Mouse (Mus musculus) embryonic facial prominence, embryonic 12.5 days (tissue): ENCODE measurements around the gene Efcab11. TPM values are rescaled to one million over a fixed set of nuclear protein-coding genes. Genes with fewer than 3 reads are reported as not detected.
A peak's percentile ranks its signal among the peaks of the same experiment; 100 is the strongest.

ENCODE experiments used
- ATAC-seq: fragments of 200-750 bp; cut with Nextera tagmentation; 2 replicates; pipeline ENCODE4 v1.8.0; 2017; ENCODE audit not compliant: insufficient number of reproducible peaks, insufficient read depth, low FRiP score, low TSS enrichment
- H3K27ac ChIP-seq: fragments of 300-500 bp; sonication (generic); 2 replicates; pipeline ENCODE4 v1.5.1; 2016; ENCODE audit warnings: mild to moderate bottlenecking
- H3K27me3 ChIP-seq: fragments of 300-500 bp; sonication (generic); 2 replicates; pipeline ENCODE4 v1.6.1; 2016; ENCODE audit warnings: mild to moderate bottlenecking, moderate library complexity
- H3K36me3 ChIP-seq: fragments of 300-500 bp; sonication (generic); 2 replicates; pipeline ENCODE4 v1.6.1; 2016; ENCODE audit warnings: mild to moderate bottlenecking
- H3K4me1 ChIP-seq: fragments of 300-500 bp; sonication (generic); 2 replicates; pipeline ENCODE4 v1.6.1; 2016
- H3K4me2 ChIP-seq: fragments of 300-500 bp; sonication (generic); replicated peaks from 2 replicates; pipeline ENCODE4 v1.6.1; 2016; ENCODE audit warnings: mild to moderate bottlenecking, moderate library complexity
- H3K4me3 ChIP-seq: fragments of 300-500 bp; sonication (generic); 2 replicates; pipeline ENCODE4 v1.5.1; 2016; ENCODE audit warnings: mild to moderate bottlenecking
- H3K9ac ChIP-seq: fragments of 300-500 bp; sonication (generic); 2 replicates; pipeline ENCODE4 v1.6.1; 2016; ENCODE audit warnings: mild to moderate bottlenecking, moderate library complexity
- H3K9me3 ChIP-seq: fragments of 300-500 bp; sonication (generic); 2 replicates; pipeline ENCODE4 v1.6.1; 2016; ENCODE audit warnings: mild to moderate bottlenecking, moderate library complexity
- WGBS: fragments of 180-500 bp; shearing (Covaris S2); methylation state at CpG from one replicate; pipeline ENCODE4 v1.1.7; 2016; 5-methylcytosine and 5-hydroxymethylcytosine counted together
- polyA plus RNA-seq: library from polyadenylated mRNA; unstranded; fragments of >200 nt; fragmentation: Nextera tagmentation; extraction: Ambion mirVana; gene quantifications from 2 replicates; pipeline ENCODE4 v1.2.1, GENCODE M21; 2016

Gene Efcab11
- polyA plus RNA-seq, 1 experiment from 2014 or later = 17.6 TPM

DNA sequence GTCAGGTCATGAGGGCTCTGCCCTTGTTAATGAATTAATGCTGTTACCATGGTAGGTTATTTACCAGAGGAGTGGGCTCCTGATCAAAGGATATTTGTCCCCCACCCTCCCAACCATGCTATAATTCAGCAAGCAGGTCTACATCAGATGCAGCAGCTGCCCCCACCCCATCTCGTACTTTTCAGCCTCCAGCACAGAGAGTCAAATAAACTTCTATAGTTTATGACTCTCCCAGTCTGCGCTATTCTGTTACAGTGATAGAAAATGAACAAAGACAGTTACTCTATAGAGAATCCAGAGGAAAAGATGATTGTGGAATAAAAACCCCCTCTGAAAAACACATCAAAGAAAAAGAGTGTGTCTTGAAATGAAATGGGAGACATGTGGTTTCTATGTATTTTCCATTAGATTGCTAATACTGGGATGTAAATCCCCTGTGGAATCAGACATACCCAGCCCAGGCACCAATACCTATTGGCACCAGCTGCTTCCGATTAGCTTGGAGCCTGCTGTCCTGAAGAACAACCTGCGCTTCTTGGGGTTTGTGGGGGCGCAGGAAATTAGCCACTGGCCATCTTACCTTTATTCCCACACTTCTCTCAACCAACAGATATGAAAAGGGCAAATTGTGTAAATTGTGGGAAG, 184.7 kb downstream of the Efcab11 start:
- Histone ChIP-seq H3K27me3 (no peaks in the 10 kb centered on the region), H3K9ac (no peak overlapping the region), H3K4me3 (no peak overlapping the region), H3K36me3 (no peaks in the 10 kb centered on the region), H3K4me1 (peaks cover 5% of the 10 kb centered on the region), H3K9me3 (no peaks in the 10 kb centered on the region), H3K27ac (0 out of 2 replicates have a peak overlapping the region, but pooled peaks have one; percentile 57), H3K4me2 (no peak overlapping the region; the same call in 1 of the 2 replicates)
- WGBS = 38% methylated on average over 5 of the region's 5 CpGs
- 0 out of 2 replicates have a peak, but pooled peaks have one; percentile 42 for ATAC-seq

- no peaks in the 10 kb centered on the region for H3K36me3 ChIP-seq
- H3K27me3 ChIP-seq = no peaks in the 10 kb centered on the region
- H3K4me1 ChIP-seq = no peaks in the 10 kb centered on the region
- H3K9ac ChIP-seq = no peak overlapping the region
- H3K4me2 ChIP-seq = no peak overlapping the region
- no peaks in the 10 kb centered on the region for H3K9me3 ChIP-seq
- 91% methylated on average over 3 of the region's 3 CpGs for WGBS
- H3K4me3 ChIP-seq = no peak overlapping the region
- H3K27ac ChIP-seq = no peak overlapping the region
- ATAC-seq = no peak
Measured at GRCm38 (mm10) chr12:99694066-99694465, 190.2 kb downstream of the Efcab11 start.

DNA sequence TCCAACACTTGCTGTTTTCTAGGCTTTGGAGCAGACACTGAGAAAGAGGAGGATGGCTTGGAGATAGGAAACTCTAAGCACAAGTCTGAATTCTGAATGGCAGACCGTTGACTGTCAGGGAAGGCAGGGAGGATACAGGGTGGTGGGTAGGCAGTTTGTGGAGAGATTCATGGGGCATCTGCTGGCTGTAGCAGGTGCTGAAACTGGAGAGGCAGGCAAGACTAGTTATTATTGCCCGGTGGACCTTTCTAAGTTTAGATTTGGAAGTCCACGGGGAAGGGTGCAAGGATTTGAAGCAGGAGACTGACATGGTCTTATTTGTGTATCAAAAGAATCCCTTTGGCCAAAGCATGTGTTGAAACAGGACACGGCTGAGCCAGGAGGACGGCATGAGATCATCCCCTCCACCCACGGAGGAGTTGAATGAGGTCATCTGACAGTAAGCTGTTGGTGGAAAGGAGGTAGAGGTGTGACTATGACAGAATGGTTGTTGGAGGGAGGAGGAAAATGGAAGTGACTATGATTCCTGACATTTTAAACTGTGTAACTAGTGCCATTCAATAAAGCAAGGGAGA, 197.7 kb downstream of the Efcab11 start:
- no peak overlapping the region for H3K27ac ChIP-seq
- H3K9me3 ChIP-seq = no peaks in the 10 kb centered on the region
- no peak overlapping the region for H3K4me2 ChIP-seq
- no peaks in the 10 kb centered on the region; the same call in 1 of the 2 replicates for H3K4me1 ChIP-seq
- 72% methylated on average over 6 of the region's 6 CpGs for WGBS
- H3K4me3 ChIP-seq = no peak overlapping the region
- no peak for ATAC-seq
- no peaks in the 10 kb centered on the region for H3K36me3 ChIP-seq
- H3K9ac ChIP-seq = no peak overlapping the region
- no peaks in the 10 kb centered on the region for H3K27me3 ChIP-seq

GRCm38 (mm10) chr12:99685451-99686100, 198.7 kb downstream of the Efcab11 start:
- Histone ChIP-seq H3K27me3 (no peaks in the 10 kb centered on the region), H3K36me3 (no peaks in the 10 kb centered on the region), H3K9ac (no peak overlapping the region), H3K27ac (no peak overlapping the region), H3K9me3 (no peaks in the 10 kb centered on the region), H3K4me1 (no peaks in the 10 kb centered on the region; the same call in 1 of the 2 replicates), H3K4me3 (no peak overlapping the region), H3K4me2 (no peak overlapping the region)
- no peak for ATAC-seq
- WGBS = 79% methylated on average over 11 of the region's 11 CpGs

DNA sequence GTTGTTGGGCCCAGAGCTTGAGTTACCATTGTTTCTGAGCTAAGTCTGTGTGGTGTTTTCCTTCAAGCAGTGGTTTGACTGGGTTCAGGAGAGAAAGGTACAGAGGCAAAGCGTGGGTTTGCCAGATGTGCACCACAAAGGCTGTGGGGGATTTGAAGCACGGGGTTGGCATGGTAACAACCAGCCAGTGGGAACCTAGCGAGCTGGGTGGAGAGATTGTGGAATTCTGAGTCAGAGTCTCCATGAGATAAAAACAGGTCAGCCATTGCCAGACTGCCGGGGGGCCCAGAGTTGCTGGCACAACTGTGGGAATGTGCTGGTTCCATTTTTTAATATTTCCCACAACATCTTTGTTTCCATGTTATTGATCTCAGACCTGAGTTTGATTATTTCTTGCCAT, 202.6 kb downstream of the Efcab11 start:
- ATAC-seq = no peak

GRCm38 (mm10) chr12:99671866-99672191, 212.4 kb downstream of the Efcab11 start:
- Histone ChIP-seq H3K9me3 (no peaks in the 10 kb centered on the region), H3K4me1 (peaks cover 12% of the 10 kb centered on the region; the same call in 1 of the 2 replicates), H3K9ac (no peak overlapping the region), H3K27ac (no peak overlapping the region), H3K4me2 (no peak overlapping the region), H3K36me3 (no peaks in the 10 kb centered on the region), H3K27me3 (no peaks in the 10 kb centered on the region), H3K4me3 (no peak overlapping the region)
- whole genome bisulfite sequencing = 81% methylated on average over 4 of the region's 4 CpGs
- ATAC-seq = no peak

More for the DNA sequence above, 202.6 kb downstream of the Efcab11 start:
- H3K27me3 ChIP-seq = no peaks in the 10 kb centered on the region
- 50% methylated on average over 4 of the region's 4 CpGs for WGBS
- no peaks in the 10 kb centered on the region for H3K36me3 ChIP-seq
- H3K9ac ChIP-seq = no peak overlapping the region
- H3K27ac ChIP-seq = no peak overlapping the region
- H3K4me3 ChIP-seq = no peak overlapping the region
- no peaks in the 10 kb centered on the region; the same call in 1 of the 2 replicates for H3K4me1 ChIP-seq
- no peak overlapping the region for H3K4me2 ChIP-seq
- no peaks in the 10 kb centered on the region for H3K9me3 ChIP-seq

DNA sequence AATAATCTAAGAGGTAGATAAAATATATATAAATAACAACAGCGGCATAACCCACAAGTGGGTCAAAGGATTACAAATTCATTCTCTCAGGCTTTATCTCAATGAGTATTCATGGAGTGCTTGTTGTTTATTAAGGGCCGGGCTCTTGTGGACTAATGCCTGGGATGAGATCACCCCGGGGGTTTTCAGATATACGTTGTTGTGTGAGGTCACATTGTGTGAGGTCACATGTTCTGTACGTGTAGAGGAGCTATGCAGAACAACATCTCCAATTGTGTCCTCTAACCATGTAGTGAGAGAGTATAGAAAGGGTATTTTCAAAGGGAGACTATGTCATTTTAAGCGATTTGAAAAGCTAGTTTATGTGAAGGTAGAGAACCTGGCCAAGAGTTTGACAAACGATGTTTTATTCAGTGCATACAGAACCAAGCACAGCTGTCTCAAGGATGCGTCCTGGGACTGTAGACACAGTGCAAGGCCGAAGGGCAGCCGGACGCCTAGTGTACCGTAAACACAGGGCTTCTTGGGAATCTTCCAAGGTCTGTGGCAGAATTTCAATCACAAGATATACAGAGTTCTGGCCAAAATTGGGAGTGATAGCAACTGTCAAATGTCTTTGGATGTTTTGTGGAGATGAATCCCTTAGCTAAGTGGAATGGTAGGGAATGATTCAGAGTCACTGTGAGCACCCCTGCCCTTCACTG, 212.9 kb downstream of the Efcab11 start:
- ATAC-seq = no peak
- H3K9me3 ChIP-seq = no peaks in the 10 kb centered on the region
- H3K9ac ChIP-seq = no peak overlapping the region
- no peak overlapping the region for H3K4me2 ChIP-seq
- no peak overlapping the region for H3K27ac ChIP-seq
- H3K36me3 ChIP-seq = no peaks in the 10 kb centered on the region
- H3K4me3 ChIP-seq = no peak overlapping the region
- H3K27me3 ChIP-seq = no peaks in the 10 kb centered on the region
- 76% methylated on average over 12 of the region's 12 CpGs for WGBS
- peaks cover 12% of the 10 kb centered on the region; the same call in 1 of the 2 replicates for H3K4me1 ChIP-seq

DNA sequence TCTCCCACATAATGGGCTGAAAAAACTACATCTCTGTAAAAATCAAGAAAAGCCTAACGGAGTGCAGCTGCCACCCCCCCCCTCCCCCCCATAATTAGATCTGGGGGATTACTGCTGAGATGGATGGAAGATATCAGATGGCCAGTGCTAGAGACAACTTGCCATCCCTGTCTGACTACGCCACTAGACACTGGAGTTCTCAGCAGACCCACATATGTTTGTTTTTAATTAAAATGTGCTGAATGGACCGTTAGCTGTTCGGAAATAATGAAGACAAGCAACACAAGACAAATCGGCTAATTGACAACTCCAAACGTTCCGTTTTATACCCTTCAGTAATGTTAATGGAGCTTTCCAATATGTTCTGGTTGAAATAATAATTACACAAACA, 213.5 kb downstream of the Efcab11 start:
- Histone ChIP-seq H3K4me3 (0 out of 2 replicates have a peak overlapping the region, but pooled peaks have one; percentile 0), H3K4me2 (peak overlapping the region; percentile 29; the same call in 1 of the 2 replicates), H3K4me1 (peaks cover 12% of the 10 kb centered on the region; the same call in 1 of the 2 replicates), H3K27me3 (no peaks in the 10 kb centered on the region), H3K9me3 (no peaks in the 10 kb centered on the region), H3K36me3 (no peaks in the 10 kb centered on the region), H3K9ac (no peak overlapping the region), H3K27ac (no peak overlapping the region)
- ATAC-seq = 0 out of 2 replicates have a peak, but pooled peaks have one; percentile 42
- WGBS = 48% methylated on average over 7 of the region's 7 CpGs

DNA sequence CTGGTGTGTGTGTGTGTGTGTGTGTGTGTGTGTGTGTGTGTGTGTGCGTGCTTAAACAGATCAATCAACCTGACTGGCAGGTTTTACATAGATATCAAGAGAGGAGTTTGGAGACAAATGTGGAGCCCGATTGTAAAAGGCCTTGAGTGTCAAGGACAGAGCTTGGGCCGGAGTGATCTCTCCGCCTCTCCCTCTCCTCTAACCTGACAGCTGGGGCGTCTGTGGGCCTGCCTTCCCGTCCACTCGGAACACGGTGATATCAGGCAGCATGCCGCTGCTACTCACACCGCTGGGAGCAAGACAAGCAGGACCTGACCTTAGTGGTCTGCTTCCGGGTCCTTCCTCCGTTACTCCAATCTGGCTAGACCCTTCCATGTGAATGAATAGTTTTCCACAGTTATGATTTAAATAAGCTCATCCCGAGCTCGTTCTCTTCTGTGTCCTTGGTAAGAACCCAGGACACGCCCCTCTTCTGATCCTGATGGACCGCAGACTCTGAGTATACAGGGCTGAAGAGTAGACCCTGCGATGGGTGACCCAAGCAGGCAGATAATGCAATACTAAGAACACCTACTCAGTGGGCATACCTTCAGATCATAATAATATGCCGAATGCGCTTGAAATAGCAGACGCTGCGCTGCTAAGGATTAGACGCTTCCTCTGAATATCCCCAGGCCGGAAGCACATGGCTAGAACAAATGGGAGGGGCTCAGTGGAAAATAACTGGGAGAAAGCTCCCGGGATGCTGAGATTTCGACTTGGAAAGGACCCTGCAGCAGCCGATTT, 214.1 kb downstream of the Efcab11 start:
- H3K9me3 ChIP-seq = no peaks in the 10 kb centered on the region
- H3K36me3 ChIP-seq = no peaks in the 10 kb centered on the region
- H3K4me2 ChIP-seq = peak overlapping the region; percentile 29; the same call in 1 of the 2 replicates
- H3K4me3 ChIP-seq = 0 out of 2 replicates have a peak overlapping the region, but pooled peaks have one; percentile 0
- H3K4me1 ChIP-seq = peaks cover 12% of the 10 kb centered on the region; the same call in 1 of the 2 replicates
- H3K27ac ChIP-seq = peak overlapping the region; percentile 55
- no peak overlapping the region for H3K9ac ChIP-seq
- WGBS = 69% methylated on average over 26 of the region's 26 CpGs
- ATAC-seq = 0 out of 2 replicates have a peak, but pooled peaks have one; percentile 53
- no peaks in the 10 kb centered on the region for H3K27me3 ChIP-seq

DNA sequence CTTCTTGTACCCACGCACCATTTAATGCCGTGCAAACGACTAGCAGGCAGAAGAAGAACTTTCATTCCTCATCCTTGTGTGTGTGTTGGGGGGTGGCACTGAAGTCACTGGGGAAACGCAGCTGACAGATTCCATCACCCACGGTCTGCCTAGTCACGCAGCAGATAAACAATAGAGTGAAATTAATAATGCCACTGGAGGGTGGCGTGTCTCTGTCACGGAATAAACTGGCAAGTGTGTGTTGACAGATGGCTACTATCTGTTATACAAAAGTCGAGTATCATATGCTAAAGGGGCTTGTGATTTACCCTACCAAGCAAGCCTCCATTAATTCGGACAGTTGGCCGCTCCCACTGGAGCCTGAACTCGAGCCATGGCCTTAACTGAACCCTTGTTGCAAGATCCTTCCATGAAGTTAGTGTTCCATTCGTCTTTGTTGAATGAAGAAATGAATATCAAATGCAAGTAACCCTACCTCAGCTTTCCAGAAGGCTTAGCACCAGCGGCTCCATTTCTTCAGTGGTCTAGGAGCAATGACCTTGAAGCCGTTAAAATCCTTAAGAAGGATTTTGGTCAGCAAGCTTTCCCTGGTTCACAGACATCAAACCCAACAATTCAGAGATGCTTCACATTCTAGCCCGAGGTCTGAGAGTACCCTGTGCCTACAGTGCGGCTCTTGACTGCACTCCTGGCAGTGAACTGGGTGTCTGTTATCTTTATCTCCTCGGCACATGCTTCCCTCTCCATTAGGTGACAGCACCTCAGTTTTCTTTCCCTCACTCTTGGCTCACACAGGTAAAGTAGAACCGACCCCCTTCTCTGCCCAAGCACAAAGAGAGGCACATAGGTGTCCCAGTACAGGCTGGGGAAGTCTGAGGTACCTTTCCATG, 229.0 kb downstream of the Efcab11 start:
- ATAC-seq = no peak
- 0 out of 2 replicates have a peak, but pooled peaks cover 9% of the 10 kb centered on the region for H3K4me1 ChIP-seq
- no peak overlapping the region for H3K4me3 ChIP-seq
- H3K4me2 ChIP-seq = no peak overlapping the region
- WGBS = 86% methylated on average over 19 of the region's 19 CpGs
- no peak overlapping the region for H3K27ac ChIP-seq
- H3K9me3 ChIP-seq = no peaks in the 10 kb centered on the region; the same call in 1 of the 2 replicates
- H3K27me3 ChIP-seq = no peaks in the 10 kb centered on the region
- H3K36me3 ChIP-seq = no peaks in the 10 kb centered on the region
- H3K9ac ChIP-seq = no peak overlapping the region
